Mouse (Mus musculus): ENCODE data around the gene Hps6. TPM values are rescaled to one million over a fixed set of nuclear protein-coding genes. Genes with fewer than 3 reads are reported as not detected.

The Hps6 gene
- polyA plus RNA-seq, 1 experiment from 2014 or later, result 11.1 TPM

DNA sequence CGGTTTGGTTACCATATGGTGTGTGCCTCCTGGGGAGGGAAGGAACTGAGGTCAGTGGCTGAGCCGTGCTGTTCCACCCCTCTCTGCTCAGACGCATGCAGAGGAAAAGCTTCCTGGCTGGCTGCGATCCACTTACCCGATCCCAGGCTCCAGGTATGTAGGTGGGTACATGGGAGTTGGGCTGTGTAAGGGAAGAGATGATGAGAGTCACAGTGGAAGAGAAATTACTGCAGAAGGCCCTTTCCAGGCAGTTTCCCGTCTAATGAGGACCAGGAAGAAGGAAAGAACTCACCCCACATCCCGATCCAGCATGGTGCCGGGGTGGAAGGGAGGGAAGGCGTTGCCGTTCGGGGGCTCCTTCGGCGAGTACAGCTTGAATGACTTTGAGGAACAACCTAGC is 32.7 kb downstream of the Hps6 start:
- WGBS, result 88% methylated on average over 13 of the region's 13 CpGs
- H3K4me2 ChIP-seq (ENCODE audit: low read depth, low read length), result no peak overlapping the region
- H3K36me3 ChIP-seq (ENCODE audit: control insufficient read depth, insufficient read depth, low read length), result peaks cover 46% of the 10 kb centered on the region

DNA sequence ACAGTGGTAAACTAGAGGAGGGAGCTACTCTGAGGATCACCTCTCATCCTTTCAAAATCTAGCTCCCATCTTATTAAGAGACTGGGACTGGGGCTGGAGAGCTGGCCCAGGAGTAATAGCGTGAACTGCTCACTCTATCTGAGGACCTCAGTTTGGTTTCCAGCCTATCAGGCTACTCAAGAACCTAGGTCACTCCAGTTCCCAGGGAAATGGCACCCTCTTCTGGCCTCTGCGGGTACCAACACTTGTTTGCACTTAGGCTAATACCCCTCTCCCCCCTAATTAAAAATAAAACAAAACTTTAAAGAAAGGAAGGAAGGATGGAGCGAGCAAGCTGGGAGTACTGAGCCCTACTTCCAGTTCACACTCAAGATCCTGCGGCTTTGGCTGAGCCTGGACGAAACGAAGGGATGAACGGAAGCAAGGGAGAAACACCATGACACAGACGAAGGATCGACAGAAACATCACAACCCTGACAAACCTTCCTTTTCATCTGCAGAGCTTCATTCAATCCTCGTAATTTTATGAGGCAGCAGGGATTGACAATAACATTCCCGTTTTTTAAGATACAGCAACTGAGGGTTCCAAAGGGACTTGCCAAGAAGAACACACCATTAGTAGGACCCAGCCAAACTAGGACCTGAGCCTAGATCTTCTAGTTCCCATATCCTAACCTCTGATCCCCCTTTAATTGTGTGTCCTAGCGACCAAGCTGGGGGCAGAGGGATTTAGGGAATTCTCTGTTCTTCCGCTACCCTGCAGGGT is 33.4 kb downstream of the Hps6 start:
- H3K36me3 ChIP-seq (ENCODE audit: control insufficient read depth, insufficient read depth, low read length), result peaks cover 42% of the 10 kb centered on the region
- peak overlapping the region; percentile 89 for H3K4me2 ChIP-seq (ENCODE audit: low read depth, low read length)
- H3K4me1 ChIP-seq (replicated peaks; ENCODE audit: control insufficient read depth, insufficient read depth, low read length), result peaks cover 35% of the 10 kb centered on the region
- no peak for ATAC-seq (ENCODE audit: low read depth)
- peak overlapping the region; percentile 98 for H3K27ac ChIP-seq (ENCODE audit: low read length)
- no peaks in the 10 kb centered on the region for H3K27me3 ChIP-seq (ENCODE audit: control insufficient read depth, insufficient read depth, low read depth, low read length)
- 62% methylated on average over 13 of the region's 13 CpGs for WGBS
- peak overlapping the region; percentile 82 for H3K4me3 ChIP-seq (ENCODE audit: low read length)
- no peaks in the 10 kb centered on the region for H3K9me3 ChIP-seq (ENCODE audit: control insufficient read depth, low read length)
- peak overlapping the region; percentile 89 for H3K9ac ChIP-seq (ENCODE audit: low read length)

More for the DNA sequence above, 32.7 kb downstream of the Hps6 start:
- no peak overlapping the region for H3K9ac ChIP-seq (ENCODE audit: low read length)
- no peaks in the 10 kb centered on the region for H3K9me3 ChIP-seq (ENCODE audit: control insufficient read depth, low read length)
- H3K27me3 ChIP-seq (ENCODE audit: control insufficient read depth, insufficient read depth, low read depth, low read length), result no peaks in the 10 kb centered on the region
- no peak for ATAC-seq (ENCODE audit: low read depth)
- H3K4me1 ChIP-seq (replicated peaks; ENCODE audit: control insufficient read depth, insufficient read depth, low read length), result peaks cover 28% of the 10 kb centered on the region
- no peak overlapping the region for H3K4me3 ChIP-seq (ENCODE audit: low read length)
- H3K27ac ChIP-seq (ENCODE audit: low read length), result no peak overlapping the region

DNA sequence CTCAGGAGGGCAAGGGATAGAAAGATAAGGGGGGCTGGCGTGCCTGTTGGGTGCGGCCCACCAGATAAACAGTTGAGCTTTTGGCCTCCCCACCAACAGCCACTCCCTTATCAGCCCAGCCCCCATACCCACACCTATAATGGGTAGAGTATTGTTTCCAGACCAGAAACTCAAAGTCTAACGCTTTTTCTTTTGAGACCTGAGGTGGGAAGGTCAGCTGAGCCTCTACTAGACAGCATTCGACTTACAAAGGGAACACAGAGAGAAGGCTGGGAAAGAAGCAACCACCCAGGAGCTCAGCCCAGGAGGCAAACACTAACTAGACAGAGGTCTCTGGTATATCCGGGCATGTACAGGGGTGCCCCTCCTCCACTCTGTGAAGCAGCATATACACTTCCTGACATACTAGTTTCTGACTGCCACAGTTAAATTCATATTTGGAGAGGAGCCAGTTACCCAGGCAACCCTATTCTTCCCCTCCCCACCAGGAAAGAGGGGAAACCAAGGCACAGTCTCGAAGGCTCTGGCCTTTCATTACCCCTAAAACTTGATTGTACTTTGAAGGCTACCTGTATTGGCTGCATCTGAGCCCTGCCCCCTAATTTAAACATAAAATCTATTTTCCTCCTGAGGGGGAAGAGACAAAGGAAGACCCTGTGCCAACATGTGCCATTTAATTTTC is 34.1 kb downstream of the Hps6 start:
- peaks cover 42% of the 10 kb centered on the region for H3K4me1 ChIP-seq (replicated peaks; ENCODE audit: control insufficient read depth, insufficient read depth, low read length)
- peak overlapping the region; percentile 89 for H3K4me2 ChIP-seq (ENCODE audit: low read depth, low read length)
- H3K27me3 ChIP-seq (ENCODE audit: control insufficient read depth, insufficient read depth, low read depth, low read length), result no peaks in the 10 kb centered on the region
- H3K9me3 ChIP-seq (ENCODE audit: control insufficient read depth, low read length), result no peaks in the 10 kb centered on the region
- peak overlapping the region; percentile 98 for H3K27ac ChIP-seq (ENCODE audit: low read length)
- peak; percentile 15; the same call in 1 of the 2 replicates for ATAC-seq (ENCODE audit: low read depth)
- WGBS, result 5% methylated on average over 6 of the region's 6 CpGs
- peak overlapping the region; percentile 82 for H3K4me3 ChIP-seq (ENCODE audit: low read length)
- peak overlapping the region; percentile 89 for H3K9ac ChIP-seq (ENCODE audit: low read length)
- peaks cover 35% of the 10 kb centered on the region for H3K36me3 ChIP-seq (ENCODE audit: control insufficient read depth, insufficient read depth, low read length)

DNA sequence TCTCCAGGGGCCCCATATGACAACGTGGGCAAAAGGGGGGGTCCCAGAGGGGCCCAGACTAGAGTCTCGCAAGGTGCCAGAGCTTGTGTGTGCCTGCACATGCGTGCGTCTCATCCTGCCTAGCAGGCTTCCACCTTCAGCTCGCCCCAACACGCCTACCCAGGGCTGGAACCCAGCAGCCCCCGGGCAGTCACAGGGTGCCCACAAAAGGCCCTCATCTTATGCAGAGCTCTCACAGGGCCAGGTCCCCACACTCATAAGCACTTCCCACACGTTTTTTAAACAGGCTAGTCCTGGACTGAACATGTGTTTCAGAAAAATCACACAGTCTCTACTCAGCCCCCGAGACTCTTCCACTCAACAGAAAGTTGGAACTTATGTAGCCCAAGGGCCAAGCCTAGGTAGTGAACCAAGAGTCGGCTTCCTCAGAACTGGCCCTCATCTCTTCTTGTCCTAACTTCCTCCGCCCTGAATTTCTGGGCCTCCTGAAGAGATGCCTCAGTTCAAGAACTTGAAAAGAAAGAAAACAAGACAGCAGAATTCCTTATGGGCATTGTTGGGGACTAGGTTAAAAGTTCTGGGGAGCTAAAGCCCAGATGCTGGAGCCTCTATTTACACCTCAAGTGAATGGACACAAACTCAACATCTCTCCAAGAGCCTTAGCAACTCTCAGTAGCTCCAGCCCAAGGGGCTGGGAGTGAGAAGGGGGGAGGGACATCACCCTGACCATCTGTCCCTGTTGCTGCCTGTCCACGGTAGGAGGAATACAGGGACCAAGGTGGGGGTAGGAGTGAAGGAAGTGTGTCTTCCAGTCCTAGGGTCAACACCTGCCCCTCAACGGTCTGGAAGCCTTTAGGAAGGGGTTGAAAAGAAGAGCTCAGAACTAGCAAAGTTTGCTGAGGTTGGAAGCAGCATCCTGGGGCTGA is 34.9 kb downstream of the Hps6 start:
- Histone ChIP-seq H3K4me3 (ENCODE audit: low read length) (peak overlapping the region; percentile 82), H3K4me2 (ENCODE audit: low read depth, low read length) (peak overlapping the region; percentile 89), H3K4me1 (replicated peaks; ENCODE audit: control insufficient read depth, insufficient read depth, low read length) (peaks cover 50% of the 10 kb centered on the region), H3K27ac (ENCODE audit: low read length) (peak overlapping the region; percentile 98), H3K9ac (ENCODE audit: low read length) (peak overlapping the region; percentile 89), H3K27me3 (ENCODE audit: control insufficient read depth, insufficient read depth, low read depth, low read length) (no peaks in the 10 kb centered on the region), H3K36me3 (ENCODE audit: control insufficient read depth, insufficient read depth, low read length) (peaks cover 28% of the 10 kb centered on the region), H3K9me3 (ENCODE audit: control insufficient read depth, low read length) (no peaks in the 10 kb centered on the region)
- no peak for ATAC-seq (ENCODE audit: low read depth)
- 1% methylated on average over 13 of the region's 13 CpGs for WGBS

DNA sequence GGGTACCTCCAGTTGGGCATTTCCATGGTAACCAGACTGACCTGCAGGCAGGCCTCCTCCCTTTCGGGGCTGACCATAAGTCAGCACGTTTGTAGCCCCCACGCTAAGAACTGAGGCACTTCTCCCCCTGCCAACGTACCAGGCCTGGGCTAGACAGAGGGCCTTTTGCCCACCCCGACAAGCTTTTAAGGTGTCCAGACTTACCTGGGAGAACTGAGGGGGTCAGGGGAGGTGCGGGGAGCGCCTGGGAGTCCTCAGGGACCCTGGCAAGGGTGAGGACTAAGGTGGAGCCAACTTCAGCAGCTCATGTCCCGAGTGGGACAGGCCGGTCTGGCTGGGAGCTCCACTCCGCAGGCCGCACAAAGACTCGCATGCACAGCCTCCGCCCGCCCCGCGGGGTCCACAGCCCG is 35.5 kb downstream of the Hps6 start:
- Histone ChIP-seq H3K4me3 (ENCODE audit: low read length) (peak overlapping the region; percentile 82), H3K4me2 (ENCODE audit: low read depth, low read length) (peak overlapping the region; percentile 89), H3K9me3 (ENCODE audit: control insufficient read depth, low read length) (no peaks in the 10 kb centered on the region), H3K27ac (ENCODE audit: low read length) (peak overlapping the region; percentile 98), H3K4me1 (replicated peaks; ENCODE audit: control insufficient read depth, insufficient read depth, low read length) (peaks cover 55% of the 10 kb centered on the region), H3K9ac (ENCODE audit: low read length) (peak overlapping the region; percentile 89), H3K36me3 (ENCODE audit: control insufficient read depth, insufficient read depth, low read length) (peaks cover 21% of the 10 kb centered on the region), H3K27me3 (ENCODE audit: control insufficient read depth, insufficient read depth, low read depth, low read length) (no peaks in the 10 kb centered on the region)
- under 1% methylated on average over 9 of the region's 17 CpGs for WGBS
- peak; percentile 26; the same call in 1 of the 2 replicates for ATAC-seq (ENCODE audit: low read depth)

DNA sequence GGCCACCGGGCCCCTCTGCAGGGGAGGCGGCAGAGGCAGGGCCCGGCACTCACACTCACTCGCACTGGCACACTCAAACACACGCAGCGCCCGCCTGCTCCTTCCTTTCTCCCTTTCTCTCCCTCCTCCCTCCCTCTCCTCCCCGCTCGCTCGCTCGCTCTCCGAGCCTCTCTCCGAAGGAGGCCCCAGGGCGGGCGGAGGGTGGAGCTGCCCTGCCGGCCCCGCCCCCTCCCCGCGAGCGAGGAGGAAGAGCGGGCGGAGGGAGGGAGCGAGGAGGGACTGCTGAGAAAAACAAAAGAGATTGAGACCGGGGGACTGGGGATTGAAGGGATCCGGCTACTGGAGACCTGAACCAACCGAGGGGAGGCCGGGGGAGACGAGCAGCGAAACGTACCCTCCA is 36.2 kb downstream of the Hps6 start:
- Histone ChIP-seq H3K27me3 (ENCODE audit: control insufficient read depth, insufficient read depth, low read depth, low read length) (no peaks in the 10 kb centered on the region), H3K9ac (ENCODE audit: low read length) (peak overlapping the region; percentile 89), H3K4me3 (ENCODE audit: low read length) (peak overlapping the region; percentile 82), H3K36me3 (ENCODE audit: control insufficient read depth, insufficient read depth, low read length) (peaks cover 15% of the 10 kb centered on the region), H3K9me3 (ENCODE audit: control insufficient read depth, low read length) (no peaks in the 10 kb centered on the region), H3K4me1 (replicated peaks; ENCODE audit: control insufficient read depth, insufficient read depth, low read length) (peaks cover 55% of the 10 kb centered on the region), H3K27ac (ENCODE audit: low read length) (peak overlapping the region; percentile 98), H3K4me2 (ENCODE audit: low read depth, low read length) (peak overlapping the region; percentile 89)
- under 1% methylated on average over 12 of the region's 30 CpGs for WGBS
- ATAC-seq (ENCODE audit: low read depth), result peak; percentile 84

DNA sequence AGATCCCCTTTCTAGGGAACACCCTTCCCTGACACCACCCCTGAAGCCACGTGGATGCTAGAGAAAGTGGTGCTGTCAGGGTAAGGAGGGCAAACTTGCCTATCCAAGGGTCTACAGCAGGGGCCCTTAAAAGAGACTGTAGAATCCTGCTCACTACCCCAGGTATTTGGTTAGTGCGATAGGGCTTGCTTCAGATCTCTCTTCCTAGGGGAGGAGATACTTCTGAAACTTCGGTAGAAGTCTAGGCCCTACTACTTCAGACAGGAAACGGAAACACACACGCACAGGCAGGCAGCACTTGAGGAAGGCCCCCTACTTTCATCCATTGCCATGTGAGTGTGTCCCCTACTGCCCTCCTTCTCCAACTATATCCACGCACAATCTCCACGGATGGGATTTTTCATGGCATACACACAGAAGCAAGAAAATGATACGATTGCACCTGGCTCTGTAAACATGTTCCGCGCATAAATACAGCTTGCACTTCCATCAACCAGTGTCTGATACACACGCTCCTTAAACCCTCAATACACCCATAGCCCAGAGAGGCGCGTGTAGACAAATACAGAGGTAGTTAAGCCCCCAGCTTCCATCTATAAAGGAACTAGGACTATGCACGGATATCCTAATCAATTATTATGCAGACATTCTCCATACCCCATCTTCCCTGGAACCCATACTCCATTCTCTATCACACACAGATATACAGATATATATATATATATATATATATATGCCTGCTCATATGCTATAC is 37.0 kb downstream of the Hps6 start:
- Histone ChIP-seq H3K4me2 (ENCODE audit: low read depth, low read length) (peak overlapping the region; percentile 89), H3K4me1 (replicated peaks; ENCODE audit: control insufficient read depth, insufficient read depth, low read length) (peaks cover 55% of the 10 kb centered on the region), H3K36me3 (ENCODE audit: control insufficient read depth, insufficient read depth, low read length) (peaks cover 7% of the 10 kb centered on the region), H3K9me3 (ENCODE audit: control insufficient read depth, low read length) (no peaks in the 10 kb centered on the region), H3K9ac (ENCODE audit: low read length) (peak overlapping the region; percentile 71), H3K4me3 (ENCODE audit: low read length) (peak overlapping the region; percentile 82), H3K27me3 (ENCODE audit: control insufficient read depth, insufficient read depth, low read depth, low read length) (no peaks in the 10 kb centered on the region), H3K27ac (ENCODE audit: low read length) (peak overlapping the region; percentile 98)
- WGBS, result 28% methylated on average over 14 of the region's 14 CpGs
- no peak for ATAC-seq (ENCODE audit: low read depth)

DNA sequence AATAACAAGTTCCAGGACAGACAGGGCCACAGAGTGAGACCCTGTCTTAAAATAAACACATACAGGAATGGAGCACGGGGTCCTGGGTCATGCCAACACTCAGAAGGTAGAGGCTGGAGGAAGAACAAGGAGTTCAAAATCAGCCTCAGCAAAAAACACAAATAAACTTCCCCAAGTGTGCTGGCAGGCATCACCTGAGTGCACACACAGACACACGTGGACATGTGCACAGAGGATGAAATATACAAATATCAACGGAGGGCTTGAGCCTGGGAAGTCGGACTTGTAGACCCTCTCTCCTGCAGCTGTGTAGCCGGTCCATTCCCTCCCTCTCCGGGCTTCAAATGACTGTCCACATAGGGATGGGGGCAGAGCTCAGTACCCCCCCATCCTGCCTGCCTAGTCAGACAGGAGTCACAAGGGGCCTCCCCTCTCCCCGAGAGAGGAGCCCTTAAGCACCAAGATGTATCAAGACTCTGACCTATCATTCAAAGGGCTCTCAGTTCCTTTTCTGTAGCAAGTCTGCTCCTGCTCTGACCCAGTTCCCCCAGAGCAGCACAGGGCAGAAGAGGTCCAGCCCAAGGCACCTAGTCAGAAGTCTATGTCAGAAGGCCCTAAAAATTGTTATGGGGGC is 38.1 kb downstream of the Hps6 start:
- no peak for ATAC-seq (ENCODE audit: low read depth)
- no peaks in the 10 kb centered on the region for H3K36me3 ChIP-seq (ENCODE audit: control insufficient read depth, insufficient read depth, low read length)
- H3K4me3 ChIP-seq (ENCODE audit: low read length), result peak overlapping the region; percentile 79
- WGBS, result 6% methylated on average over 7 of the region's 7 CpGs
- peaks cover 58% of the 10 kb centered on the region for H3K4me1 ChIP-seq (replicated peaks; ENCODE audit: control insufficient read depth, insufficient read depth, low read length)
- peak overlapping the region; percentile 66 for H3K9ac ChIP-seq (ENCODE audit: low read length)
- no peaks in the 10 kb centered on the region for H3K9me3 ChIP-seq (ENCODE audit: control insufficient read depth, low read length)
- H3K4me2 ChIP-seq (ENCODE audit: low read depth, low read length), result peak overlapping the region; percentile 84
- peak overlapping the region; percentile 99 for H3K27ac ChIP-seq (ENCODE audit: low read length)
- no peaks in the 10 kb centered on the region for H3K27me3 ChIP-seq (ENCODE audit: control insufficient read depth, insufficient read depth, low read depth, low read length)

Data from lung, embryonic 16.5 days (tissue).